Mouse (Mus musculus) neural tube, embryonic 10.5 days (tissue): ENCODE results near the gene Thsd4.
A peak's percentile ranks its signal among the peaks of the same experiment; 100 is the strongest.
"Not testable (repeated sequence)": the region's sequence is repeated elsewhere in the genome, so short reads cannot be mapped to it uniquely, and the experiment has no call there.

ENCODE experiments used
- DNase-seq: peaks from one replicate; pipeline ENCODE4 v3.0.0-alpha.2; 2017; ENCODE audit warnings: low spot score; ENCODE audit errors: extremely low spot score

Thsd4 gene

DNA sequence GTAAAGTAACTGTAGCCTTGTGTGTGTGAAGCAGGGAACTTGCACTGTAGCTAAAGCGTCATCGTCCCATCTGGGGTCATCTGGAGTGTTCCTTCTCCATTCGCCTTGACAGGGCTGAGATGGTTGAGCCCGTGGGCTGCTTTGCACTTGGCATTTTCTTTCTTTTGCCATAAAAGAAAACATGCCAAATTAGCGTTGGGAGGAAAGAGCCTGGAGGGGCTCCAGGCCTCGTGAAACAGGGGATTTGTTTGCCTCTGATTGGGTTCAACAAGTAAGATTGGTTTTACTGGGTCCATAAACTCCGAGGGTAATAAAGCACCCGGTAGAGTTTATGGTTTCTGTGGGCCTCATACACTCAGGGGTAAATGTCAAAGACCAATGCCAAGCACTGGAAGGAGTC lies 519.5 kb downstream of the Thsd4 start:
- no peak for DNase-seq

DNA sequence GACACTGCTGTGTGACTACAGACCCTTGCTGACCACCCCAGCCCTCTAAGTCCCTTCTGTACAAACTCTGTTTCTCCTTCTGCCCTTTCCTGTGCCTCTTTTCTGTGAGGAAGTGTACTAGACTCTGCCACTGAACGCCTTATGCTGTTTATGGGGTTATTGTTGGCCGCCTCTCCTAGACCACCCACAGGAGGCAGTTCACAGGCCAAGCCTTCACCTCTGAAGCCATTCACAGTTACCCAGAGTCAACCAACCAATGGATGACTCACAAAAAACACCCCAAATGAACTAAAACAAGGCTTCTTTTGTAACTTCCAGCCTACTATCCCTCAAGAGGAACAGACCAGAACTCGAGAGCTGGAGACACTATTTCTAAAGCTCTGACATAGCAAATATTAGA lies 520.4 kb downstream of the Thsd4 start:
- no peak for DNase-seq

GRCm38 (mm10) chr9:59997725-59998124 lies 524.1 kb downstream of the Thsd4 start:
- DNase-seq = no peak

DNA sequence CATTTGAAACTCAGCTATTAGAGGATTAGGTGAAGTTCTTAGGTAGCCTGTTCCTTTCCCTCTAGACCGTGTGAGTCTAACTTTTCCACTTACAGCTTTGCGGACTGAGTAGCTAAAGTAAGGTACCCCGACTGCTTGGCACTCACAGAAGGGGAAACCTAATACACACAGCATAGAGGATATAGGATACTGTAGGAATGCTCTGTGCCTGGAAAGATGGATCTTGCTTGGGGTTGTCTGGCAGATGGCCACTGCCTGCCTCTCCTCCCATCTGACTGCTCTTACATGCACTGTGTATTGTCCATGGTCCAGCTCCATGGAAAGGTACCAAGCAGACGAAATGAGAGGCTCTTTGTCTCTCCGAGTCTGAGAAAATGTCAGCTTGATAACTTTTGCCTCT lies 530.4 kb downstream of the Thsd4 start:
- no peak for DNase-seq

GRCm38 (mm10) chr9:59989864-59990263 lies 532.0 kb downstream of the Thsd4 start:
- peak; percentile 51 for DNase-seq

DNA sequence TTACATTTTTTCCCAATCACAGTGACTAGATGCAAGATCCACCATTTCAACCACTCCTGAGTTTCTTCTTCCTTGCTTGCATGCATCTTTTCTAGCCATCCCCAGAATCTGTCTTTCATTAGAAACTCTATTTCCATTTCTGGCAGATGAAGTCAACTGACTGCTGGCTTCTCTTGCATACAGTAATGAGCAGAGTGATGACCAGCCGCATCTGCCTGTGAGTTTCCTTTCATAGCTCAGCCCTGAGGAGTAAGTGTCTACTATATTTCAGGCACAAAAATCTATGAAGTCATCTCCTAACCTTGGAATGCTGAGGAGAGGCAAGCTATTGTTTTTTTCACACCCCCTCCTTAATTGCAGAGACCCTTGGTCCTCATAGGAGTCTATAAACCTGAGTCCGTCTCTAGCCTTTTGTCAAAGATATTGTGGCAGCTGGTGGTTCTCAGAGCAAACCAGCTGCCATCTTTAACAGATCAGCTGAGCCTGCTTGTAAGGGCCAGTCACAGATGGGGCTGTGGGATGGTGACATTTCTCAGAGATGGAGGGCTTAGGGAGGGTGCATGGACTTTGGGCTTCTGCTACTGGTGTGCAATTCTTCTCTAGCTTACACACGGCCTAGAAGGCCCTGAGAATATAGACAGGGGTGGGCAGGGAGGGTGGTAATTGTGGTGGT lies 535.8 kb downstream of the Thsd4 start:
- no peak for DNase-seq

DNA sequence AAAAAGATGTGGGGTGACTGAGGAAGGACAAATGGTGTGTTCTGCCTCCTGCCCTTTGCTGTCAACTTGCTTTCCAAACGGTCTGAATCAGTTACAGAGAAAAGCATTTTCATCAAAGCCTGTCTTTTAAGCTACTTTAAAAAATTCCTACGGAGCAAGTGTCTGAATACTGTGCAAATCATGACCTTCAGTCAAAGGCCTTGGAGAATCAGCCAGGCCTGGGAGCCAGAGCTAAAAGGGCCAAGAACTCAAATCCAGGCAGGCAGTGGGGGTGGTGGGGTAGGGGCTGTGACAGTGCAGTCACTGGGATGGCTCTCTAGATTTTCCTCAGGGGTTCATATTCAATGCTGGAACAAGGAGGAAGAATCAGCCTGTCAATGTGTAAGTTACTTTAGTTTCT lies 540.7 kb downstream of the Thsd4 start:
- no peak for DNase-seq

DNA sequence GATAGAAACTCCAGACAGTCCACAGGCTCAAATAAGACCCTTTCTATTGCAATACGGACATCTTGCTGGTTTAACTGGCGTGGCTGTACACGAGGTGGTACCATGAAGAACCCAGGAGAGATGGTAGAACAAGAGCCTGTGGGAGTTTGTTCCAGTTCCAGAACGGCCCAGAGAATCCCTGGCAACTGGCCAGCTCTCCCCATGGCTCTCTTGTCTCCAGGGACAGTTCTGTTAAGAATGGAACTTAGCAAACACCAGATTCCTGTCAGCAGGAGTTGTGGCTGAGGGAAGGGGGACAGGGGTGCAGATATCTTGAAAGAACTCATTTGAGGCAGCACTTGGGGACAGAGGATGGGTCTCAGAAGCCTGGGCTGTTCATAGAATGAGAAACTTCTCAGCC lies 550.6 kb downstream of the Thsd4 start:
- no peak for DNase-seq

DNA sequence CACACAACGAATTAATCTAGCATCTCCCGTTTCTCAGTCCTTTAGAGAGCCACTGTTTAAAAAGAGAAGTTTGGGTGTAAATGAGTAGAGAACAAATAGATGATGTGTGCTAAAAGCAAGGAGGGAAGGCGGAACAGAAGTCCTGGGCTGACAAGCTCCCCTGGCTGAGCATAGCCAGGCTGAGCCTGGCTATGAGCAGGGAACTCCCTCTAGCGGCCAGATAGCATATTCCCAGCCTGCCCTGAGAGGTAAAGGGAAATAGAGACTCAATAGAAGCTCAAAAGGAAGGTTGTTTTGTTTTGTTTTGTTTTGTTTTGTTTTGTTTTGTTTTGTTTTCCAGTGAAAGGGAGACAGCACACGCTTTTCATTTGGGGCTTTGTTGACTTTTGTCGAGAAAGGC lies 552.5 kb downstream of the Thsd4 start:
- peak; percentile 62 for DNase-seq

- no peak for DNase-seq
Measured at GRCm38 (mm10) chr9:59965046-59965445, 556.8 kb downstream of the Thsd4 start.

DNA sequence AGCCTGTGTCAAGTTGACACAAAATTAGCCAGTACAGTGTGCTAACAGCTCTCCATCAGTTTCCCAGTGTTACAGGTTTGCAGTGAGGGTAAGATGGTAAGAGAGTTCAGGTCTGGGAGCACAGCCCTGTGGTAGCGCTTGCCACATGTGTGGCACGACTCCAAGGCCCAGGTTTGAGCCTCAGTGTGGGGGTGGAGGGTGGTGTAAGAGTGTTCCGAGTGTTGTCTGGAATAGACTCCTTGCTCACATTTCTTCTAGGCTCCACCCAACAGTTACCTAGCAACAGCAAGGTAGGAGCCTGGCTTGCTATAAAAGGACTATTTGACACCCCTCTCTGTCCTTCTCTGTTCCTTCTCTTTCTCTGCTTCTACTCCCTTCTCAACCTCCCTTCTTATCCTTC lies 557.5 kb downstream of the Thsd4 start:
- no peak for DNase-seq

GRCm38 (mm10) chr9:59961201-59961955 lies 560.5 kb downstream of the Thsd4 start:
- no peak for DNase-seq

GRCm38 (mm10) chr9:59960559-59960958 lies 561.3 kb downstream of the Thsd4 start, which contains the start of gene Nr2e3:
Gene Nr2e3 (minus strand): TSS chr9:59960659.
- no peak for DNase-seq

DNA sequence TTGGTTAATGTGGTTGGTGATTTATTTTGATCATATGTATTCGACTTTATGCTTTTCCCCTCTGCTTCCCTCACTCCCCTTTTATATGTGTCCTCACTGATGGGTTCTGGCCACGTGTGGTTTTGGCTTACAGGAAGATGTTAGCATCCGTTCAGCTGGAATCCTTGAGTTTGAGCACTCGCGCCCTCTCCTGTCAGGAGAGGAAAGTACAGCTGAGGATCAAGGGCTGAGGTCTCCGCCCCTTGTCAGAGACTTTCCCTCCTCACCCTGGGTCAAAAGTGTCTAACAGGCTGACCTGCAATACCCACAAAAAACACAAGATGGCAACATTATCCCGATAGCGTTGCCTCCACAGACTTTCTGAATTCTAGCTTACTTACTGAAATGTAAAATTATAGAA lies 562.6 kb downstream of the Thsd4 start:
- DNase-seq = peak; percentile 91

DNA sequence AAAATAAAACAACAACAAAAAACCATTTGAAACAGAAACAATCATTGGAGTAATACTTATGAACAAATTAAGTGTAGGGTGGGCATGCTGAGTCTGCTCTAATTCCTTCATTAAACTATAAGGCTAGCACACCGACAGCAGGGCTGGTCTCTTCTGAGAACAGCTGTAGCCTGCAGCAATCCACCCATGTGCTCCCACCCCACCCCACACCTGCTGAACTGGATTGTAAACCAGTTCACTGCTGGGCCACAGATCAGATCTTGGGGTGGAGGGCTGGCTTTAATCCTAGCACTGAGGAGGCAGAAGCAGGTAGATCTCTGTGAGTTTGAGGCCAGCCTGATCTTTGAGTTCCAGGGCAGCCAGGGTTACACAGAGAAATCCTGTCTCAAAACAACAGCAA lies 563.7 kb downstream of the Thsd4 start:
- DNase-seq = not testable (repeated sequence)

GRCm38 (mm10) chr9:59956496-59956895 lies 565.4 kb downstream of the Thsd4 start:
- no peak for DNase-seq

- DNase-seq = no peak
Measured at GRCm38 (mm10) chr9:59955692-59956091, 566.2 kb downstream of the Thsd4 start.

GRCm38 (mm10) chr9:59955199-59955598 lies 566.6 kb downstream of the Thsd4 start:
- no peak for DNase-seq

DNA sequence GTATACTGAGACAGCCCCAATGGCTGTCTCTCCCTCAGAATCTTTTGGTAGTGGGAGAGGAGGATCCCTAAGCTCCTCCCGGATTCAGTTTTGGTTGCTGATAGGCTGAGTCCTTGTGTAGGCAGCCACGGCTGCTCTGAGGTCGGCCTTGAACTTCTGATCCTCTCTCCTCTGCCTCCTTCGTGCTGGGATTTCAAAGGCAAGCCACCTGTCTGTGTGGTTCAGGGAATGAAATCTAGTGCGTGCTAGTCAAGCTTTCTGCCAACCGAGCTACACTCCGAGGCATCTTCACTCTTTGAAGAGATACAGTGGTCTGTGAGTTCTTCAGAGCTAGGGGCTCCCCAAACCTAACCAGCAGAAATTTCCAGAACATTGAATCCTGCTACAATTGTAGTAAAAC lies 568.3 kb downstream of the Thsd4 start:
- no peak for DNase-seq

DNA sequence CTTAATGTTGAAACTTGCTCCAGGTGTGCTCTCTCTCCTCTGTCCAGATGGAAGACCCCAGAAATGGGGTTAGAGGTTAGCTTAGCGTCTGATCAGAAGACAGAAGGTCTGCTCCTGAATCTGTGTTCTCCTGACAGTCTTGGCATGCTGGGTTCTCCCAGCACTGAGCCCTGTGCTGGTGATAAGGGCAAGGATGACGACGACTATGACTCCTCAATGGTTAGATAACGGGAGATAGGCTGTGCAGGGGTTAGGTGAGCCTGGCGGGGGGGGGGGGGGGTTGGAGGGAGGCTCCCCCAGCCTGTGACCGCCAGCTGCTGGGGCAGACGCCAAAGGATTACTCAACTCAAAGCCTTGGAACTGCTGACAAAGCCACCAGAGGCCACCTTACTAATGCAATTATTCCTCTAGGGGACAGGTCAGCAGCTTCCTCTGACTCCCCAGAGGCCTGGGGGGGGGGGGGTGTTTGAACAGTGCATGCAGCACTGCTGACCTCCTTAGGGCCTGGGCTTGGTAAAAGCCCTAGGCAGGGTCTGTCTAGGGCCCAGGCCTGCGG lies 569.3 kb downstream of the Thsd4 start:
- no peak for DNase-seq

- DNase-seq = no peak
Measured at GRCm38 (mm10) chr9:59951943-59952342, 569.9 kb downstream of the Thsd4 start.

GRCm38 (mm10) chr9:59951001-59951750 lies 570.7 kb downstream of the Thsd4 start:
- no peak for DNase-seq
